Mouse (Mus musculus) limb, embryonic 13.5 days (tissue): ENCODE results near the gene Lsm14b. TPM values are rescaled to one million over a fixed set of nuclear protein-coding genes. Genes with fewer than 3 reads are reported as not detected.

Source experiments
- ATAC-seq: fragments of 200-750 bp; cut with Nextera tagmentation; 2 replicates; pipeline ENCODE4 v1.8.0; 2017; ENCODE audit warnings: low read depth, moderate number of reproducible peaks, moderate TSS enrichment; ENCODE audit not compliant: low FRiP score
- H3K27ac ChIP-seq: fragments of 300-500 bp; sonication (generic); 2 replicates; pipeline ENCODE4 v1.5.1; 2015; ENCODE audit warnings: inconsistent platforms, mild to moderate bottlenecking, moderate library complexity
- H3K27me3 ChIP-seq: fragments of 300-500 bp; sonication (generic); 2 replicates; pipeline ENCODE4 v1.6.1; 2015; ENCODE audit warnings: mild to moderate bottlenecking, inconsistent platforms
- H3K36me3 ChIP-seq: fragments of 300-500 bp; sonication (generic); 2 replicates; pipeline ENCODE4 v1.6.1; 2015; ENCODE audit warnings: inconsistent platforms, mild to moderate bottlenecking, moderate library complexity
- H3K4me1 ChIP-seq: fragments of 300-500 bp; sonication (generic); 2 replicates; pipeline ENCODE4 v1.6.1; 2015; ENCODE audit warnings: inconsistent platforms
- H3K4me2 ChIP-seq: fragments of 300-500 bp; sonication (generic); replicated peaks from 2 replicates; pipeline ENCODE4 v1.6.1; 2015; ENCODE audit warnings: inconsistent platforms, mild to moderate bottlenecking, moderate library complexity
- H3K4me3 ChIP-seq: fragments of 300-500 bp; sonication (generic); 2 replicates; pipeline ENCODE4 v1.5.1; 2015; ENCODE audit warnings: moderate library complexity, mild to moderate bottlenecking, inconsistent platforms
- H3K9ac ChIP-seq: fragments of 300-500 bp; sonication (generic); 2 replicates; pipeline ENCODE4 v1.6.1; 2015; ENCODE audit warnings: mild to moderate bottlenecking, inconsistent platforms
- H3K9me3 ChIP-seq: fragments of 300-500 bp; sonication (generic); 2 replicates; pipeline ENCODE4 v1.6.1; 2016; ENCODE audit warnings: inconsistent platforms
- WGBS: fragments of 180-500 bp; shearing (Covaris S2); methylation state at CpG from one replicate; pipeline ENCODE4 v1.1.7; 2015; 5-methylcytosine and 5-hydroxymethylcytosine counted together
- polyA plus RNA-seq: library from polyadenylated mRNA; unstranded; fragments of >200 nt; fragmentation: Nextera tagmentation; extraction: Ambion mirVana; gene quantifications from 2 replicates; pipeline ENCODE4 v1.2.1, GENCODE M21; 2015

Gene Lsm14b
- polyA plus RNA-seq, result 11.2 and 11.7 TPM in 2 replicates

- Histone ChIP-seq H3K27me3 (peaks cover 42% of the 10 kb centered on the region), H3K9me3 (no peaks in the 10 kb centered on the region), H3K4me3 (peak within 1 kb of the TSS; percentile 96), H3K4me2 (peak within 1 kb of the TSS; percentile 95), H3K4me1 (peaks cover 46% of the 10 kb centered on the region), H3K27ac (peak within 1 kb of the TSS; percentile 93), H3K36me3 (peaks cover 22% of the 10 kb centered on the region), H3K9ac (peak within 1 kb of the TSS; percentile 97)
- under 1% methylated on average over 70 of the region's 80 CpGs for WGBS
- ATAC-seq, result peak; percentile 94
Observed at GRCm38 (mm10) chr2:180024401-180025098, at the start of gene Lsm14b. Gene Lsm14b, plus strand, starts transcription at chr2:180024987.

- no peak overlapping the region for H3K27ac ChIP-seq
- peak overlapping the region; percentile 100 for H3K4me2 ChIP-seq
- peaks cover 59% of the 10 kb centered on the region for H3K4me1 ChIP-seq
- WGBS, result 0% methylated on average over 15 of the region's 82 CpGs
- no peaks in the 10 kb centered on the region for H3K9me3 ChIP-seq
- peak overlapping the region; percentile 79 for H3K4me3 ChIP-seq
- no peak for ATAC-seq
- H3K27me3 ChIP-seq, result no peaks in the 10 kb centered on the region
- H3K36me3 ChIP-seq, result no peaks in the 10 kb centered on the region
- peak overlapping the region; percentile 81 for H3K9ac ChIP-seq
Observed at GRCm38 (mm10) chr2:179975851-179976250, 48.9 kb upstream of the Lsm14b start.

- peak overlapping the region; percentile 79 for H3K4me3 ChIP-seq
- peaks cover 59% of the 10 kb centered on the region for H3K4me1 ChIP-seq
- no peak; the same call in 1 of the 2 replicates for ATAC-seq
Observed at GRCm38 (mm10) chr2:179976295-179976627, 48.5 kb upstream of the Lsm14b start.

GRCm38 (mm10) chr2:179976628-179977343 is 48.0 kb upstream of the Lsm14b start, which contains the start of gene Taf4:
Gene Taf4, minus strand, starts transcription at chr2:179976646.
- H3K27me3 ChIP-seq, result no peaks in the 10 kb centered on the region
- H3K4me1 ChIP-seq, result peaks cover 53% of the 10 kb centered on the region
- peak within 1 kb of the TSS; percentile 89 for H3K9ac ChIP-seq
- peak within 1 kb of the TSS; percentile 79 for H3K4me3 ChIP-seq
- H3K9me3 ChIP-seq, result no peaks in the 10 kb centered on the region
- under 1% methylated on average over 51 of the region's 84 CpGs for WGBS
- H3K4me2 ChIP-seq, result peak within 1 kb of the TSS; percentile 100
- peak; percentile 95 for ATAC-seq
- H3K27ac ChIP-seq, result peak within 1 kb of the TSS; percentile 97
- H3K36me3 ChIP-seq, result no peaks in the 10 kb centered on the region

More at GRCm38 (mm10) chr2:179976295-179976627, 48.5 kb upstream of the Lsm14b start:
- Histone ChIP-seq H3K27ac (peak overlapping the region; percentile 81; the same call in 1 of the 2 replicates), H3K9me3 (no peaks in the 10 kb centered on the region), H3K36me3 (no peaks in the 10 kb centered on the region), H3K4me2 (peak overlapping the region; percentile 100), H3K9ac (peak overlapping the region; percentile 81), H3K27me3 (no peaks in the 10 kb centered on the region)
- WGBS, result 0% methylated on average over 24 of the region's 54 CpGs

GRCm38 (mm10) chr2:179977344-179978025 is 47.3 kb upstream of the Lsm14b start:
- Histone ChIP-seq H3K4me1 (peaks cover 50% of the 10 kb centered on the region), H3K27ac (peak overlapping the region; percentile 97; the same call in 1 of the 2 replicates), H3K27me3 (no peaks in the 10 kb centered on the region), H3K4me3 (peak overlapping the region; percentile 79), H3K36me3 (no peaks in the 10 kb centered on the region), H3K9me3 (no peaks in the 10 kb centered on the region), H3K4me2 (peak overlapping the region; percentile 65), H3K9ac (peak overlapping the region; percentile 89)
- WGBS, result 6% methylated on average over 10 of the region's 10 CpGs
- ATAC-seq, result no peak

- peaks cover 46% of the 10 kb centered on the region for H3K4me1 ChIP-seq
- H3K27ac ChIP-seq, result no peak overlapping the region
- no peaks in the 10 kb centered on the region for H3K36me3 ChIP-seq
- H3K27me3 ChIP-seq, result no peaks in the 10 kb centered on the region
- no peak for ATAC-seq
- peak overlapping the region; percentile 65 for H3K4me2 ChIP-seq
- no peak overlapping the region for H3K9ac ChIP-seq
- peak overlapping the region; percentile 79; the same call in 1 of the 2 replicates for H3K4me3 ChIP-seq
- WGBS, result 73% methylated on average over 3 of the region's 3 CpGs
- H3K9me3 ChIP-seq, result no peaks in the 10 kb centered on the region
Observed at GRCm38 (mm10) chr2:179978250-179978649, 46.5 kb upstream of the Lsm14b start.

GRCm38 (mm10) chr2:179979836-179980235 is 45.0 kb upstream of the Lsm14b start:
- Histone ChIP-seq H3K27me3 (peaks cover 3% of the 10 kb centered on the region; the same call in 1 of the 2 replicates), H3K9ac (no peak overlapping the region), H3K36me3 (no peaks in the 10 kb centered on the region), H3K4me3 (no peak overlapping the region), H3K4me2 (no peak overlapping the region), H3K27ac (no peak overlapping the region), H3K9me3 (no peaks in the 10 kb centered on the region), H3K4me1 (peaks cover 32% of the 10 kb centered on the region)
- no peak for ATAC-seq
- 49% methylated on average over 8 of the region's 8 CpGs for WGBS

- H3K9ac ChIP-seq, result no peak overlapping the region
- H3K4me3 ChIP-seq, result no peak overlapping the region
- H3K27ac ChIP-seq, result no peak overlapping the region
- peaks cover 3% of the 10 kb centered on the region; the same call in 1 of the 2 replicates for H3K27me3 ChIP-seq
- H3K9me3 ChIP-seq, result no peaks in the 10 kb centered on the region
- WGBS, result 36% methylated on average over 4 of the region's 4 CpGs
- no peak overlapping the region for H3K4me2 ChIP-seq
- ATAC-seq, result no peak
- no peaks in the 10 kb centered on the region for H3K36me3 ChIP-seq
- peaks cover 30% of the 10 kb centered on the region for H3K4me1 ChIP-seq
Observed at GRCm38 (mm10) chr2:179980616-179981015, 44.2 kb upstream of the Lsm14b start.

GRCm38 (mm10) chr2:179982715-179983114 is 42.1 kb upstream of the Lsm14b start:
- peaks cover 3% of the 10 kb centered on the region; the same call in 1 of the 2 replicates for H3K27me3 ChIP-seq
- H3K4me2 ChIP-seq, result no peak overlapping the region
- H3K4me1 ChIP-seq, result peaks cover 26% of the 10 kb centered on the region
- no peak for ATAC-seq
- H3K4me3 ChIP-seq, result no peak overlapping the region
- no peak overlapping the region for H3K9ac ChIP-seq
- 82% methylated on average over 3 of the region's 3 CpGs for WGBS
- H3K27ac ChIP-seq, result no peak overlapping the region
- no peaks in the 10 kb centered on the region for H3K36me3 ChIP-seq
- no peaks in the 10 kb centered on the region for H3K9me3 ChIP-seq

GRCm38 (mm10) chr2:179984830-179985229 is 40.0 kb upstream of the Lsm14b start:
- Histone ChIP-seq H3K4me2 (no peak overlapping the region), H3K9ac (peak overlapping the region; percentile 25; the same call in 1 of the 2 replicates), H3K27me3 (peaks cover 3% of the 10 kb centered on the region; the same call in 1 of the 2 replicates), H3K27ac (no peak overlapping the region), H3K36me3 (no peaks in the 10 kb centered on the region), H3K4me3 (no peak overlapping the region), H3K9me3 (no peaks in the 10 kb centered on the region), H3K4me1 (peaks cover 11% of the 10 kb centered on the region)
- ATAC-seq, result no peak
- WGBS, result 34% methylated on average over 7 of the region's 7 CpGs

- Histone ChIP-seq H3K9ac (no peak overlapping the region), H3K4me2 (no peak overlapping the region), H3K9me3 (no peaks in the 10 kb centered on the region), H3K4me1 (peaks cover 4% of the 10 kb centered on the region; the same call in 1 of the 2 replicates), H3K4me3 (no peak overlapping the region), H3K27me3 (peaks cover 3% of the 10 kb centered on the region; the same call in 1 of the 2 replicates), H3K36me3 (no peaks in the 10 kb centered on the region), H3K27ac (no peak overlapping the region)
- 96% methylated on average over 1 of the region's 1 CpGs for WGBS
- no peak for ATAC-seq
Observed at GRCm38 (mm10) chr2:179985695-179986094, 39.1 kb upstream of the Lsm14b start.
